Mouse (Mus musculus) 3T3-L1 (cell line): Measurements from ENCODE around the gene Cdh1.
A peak's percentile ranks its signal among the peaks of the same experiment; 100 is the strongest.
"Not testable (repeated sequence)": the region's sequence is repeated elsewhere in the genome, so short reads cannot be mapped to it uniquely, and the experiment has no call there.

Experiments used
- DNase-seq: peaks from one replicate; pipeline ENCODE4 v3.0.0-alpha.2; 2015; ENCODE audit warnings: low read depth, low spot score

The Cdh1 gene

GRCm38 (mm10) chr8:106592458-106592857 is 10.7 kb upstream of the Cdh1 start:
- no peak for DNase-seq

- not testable (repeated sequence) for DNase-seq
These were observed 7.5 kb upstream of the Cdh1 start for GRCm38 (mm10) chr8:106595623-106596022.

- no peak for DNase-seq
These were observed 6.1 kb upstream of the Cdh1 start for GRCm38 (mm10) chr8:106597067-106597466.

DNA sequence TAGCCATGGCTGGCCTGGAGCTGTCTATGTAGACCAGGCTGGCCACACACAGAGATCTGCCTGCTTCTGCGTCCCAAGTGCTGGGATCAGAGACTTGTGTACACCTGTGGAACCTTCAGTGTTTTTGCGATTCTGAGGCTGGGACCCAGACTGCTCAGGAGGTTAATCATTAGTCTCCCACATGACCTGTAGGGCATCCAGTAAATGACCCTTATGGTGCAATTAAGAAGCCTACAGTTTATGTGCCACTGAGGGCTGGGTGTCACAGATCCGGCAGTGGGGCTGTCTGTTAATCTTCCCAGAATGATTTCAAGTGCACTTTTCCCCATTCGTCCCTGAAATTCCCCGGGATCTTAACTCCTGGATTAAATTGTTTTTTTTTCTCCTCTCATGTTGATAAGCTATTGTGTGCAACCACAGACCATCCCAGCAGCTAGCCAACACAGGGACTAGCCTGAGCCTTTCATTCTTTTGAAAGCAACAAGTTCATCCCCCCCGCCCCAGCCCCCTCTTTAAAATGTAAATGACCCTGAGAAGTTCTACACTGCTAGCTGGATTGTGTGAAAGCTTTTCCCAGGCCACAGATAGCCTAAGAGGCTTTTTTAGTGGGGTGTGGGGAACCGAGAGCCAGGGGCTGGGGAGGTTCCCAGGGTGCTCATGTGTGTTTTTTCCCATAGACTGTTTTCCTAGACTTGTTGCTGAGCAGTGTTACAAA is 3.7 kb upstream of the Cdh1 start:
- no peak for DNase-seq

DNA sequence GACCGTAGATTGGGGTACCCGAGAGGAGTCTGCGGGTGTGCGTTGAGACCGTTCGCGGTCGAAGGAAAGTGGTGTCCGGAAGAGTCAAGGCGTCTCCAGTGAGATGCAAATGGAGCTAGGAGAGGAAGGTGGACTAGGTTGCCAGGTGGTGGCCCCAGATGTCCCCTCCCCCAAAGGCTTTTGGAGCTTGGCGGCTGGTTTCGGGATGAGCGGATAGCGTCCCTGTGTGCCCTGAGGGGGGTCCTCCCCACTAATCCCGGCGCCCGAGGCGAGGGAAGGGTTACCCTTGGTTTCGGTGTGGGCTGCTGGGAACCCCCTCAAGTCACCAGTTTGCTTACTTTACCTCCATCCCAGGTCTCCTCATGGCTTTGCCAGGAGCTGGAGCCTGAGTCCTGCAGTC is 782 bp downstream of the Cdh1 start:
- DNase-seq, result no peak

DNA sequence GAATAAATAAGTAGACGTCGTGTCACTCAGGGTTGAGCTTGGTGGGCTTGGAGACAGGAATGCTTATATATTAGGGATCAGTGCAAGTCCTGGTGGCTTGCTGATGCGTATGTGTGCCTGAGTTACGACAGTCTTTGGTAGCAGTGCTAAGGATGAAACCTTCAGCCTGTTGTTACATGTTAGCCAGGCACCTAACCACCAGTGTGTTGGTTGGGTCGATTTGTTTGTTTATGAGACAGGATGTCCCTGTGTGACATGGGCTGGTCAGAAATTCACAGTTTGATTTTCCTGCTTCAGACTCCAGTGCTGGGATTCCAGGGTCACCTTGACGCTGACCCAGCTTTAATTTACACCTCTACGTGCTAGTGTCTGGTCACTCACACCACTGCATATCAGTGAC is 2.5 kb downstream of the Cdh1 start:
- DNase-seq, result no peak

GRCm38 (mm10) chr8:106606121-106606520 is 3.0 kb downstream of the Cdh1 start:
- no peak for DNase-seq

- DNase-seq, result no peak
These were observed 3.5 kb downstream of the Cdh1 start for GRCm38 (mm10) chr8:106606601-106607145.

DNA sequence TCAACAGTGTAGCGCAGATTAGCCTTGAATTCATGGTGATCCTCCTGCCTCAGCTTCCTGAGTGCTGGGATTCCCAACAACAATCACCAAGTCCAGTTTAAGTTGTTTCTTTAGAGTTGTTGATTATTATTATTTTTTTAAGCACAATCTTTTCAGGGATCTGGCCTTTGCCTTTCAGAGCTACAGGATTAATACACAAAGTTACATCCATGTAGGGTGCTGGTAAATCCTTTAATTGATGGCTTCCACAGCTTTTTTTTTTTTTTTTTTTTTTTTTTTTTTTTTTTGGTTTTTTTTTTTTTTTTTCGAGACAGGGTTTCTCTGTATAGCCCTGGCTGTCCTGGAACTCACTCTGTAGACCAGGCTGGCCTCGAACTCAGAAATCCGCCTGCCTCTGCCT is 4.6 kb downstream of the Cdh1 start:
- not testable (repeated sequence) for DNase-seq

- DNase-seq, result no peak
These were observed 5.3 kb downstream of the Cdh1 start for GRCm38 (mm10) chr8:106608425-106608824.

GRCm38 (mm10) chr8:106609076-106609903 is 6.1 kb downstream of the Cdh1 start:
- no peak for DNase-seq

- no peak for DNase-seq
These were observed 7.9 kb downstream of the Cdh1 start for GRCm38 (mm10) chr8:106610958-106611640.

GRCm38 (mm10) chr8:106612047-106612446 is 8.9 kb downstream of the Cdh1 start:
- DNase-seq, result peak; percentile 66

DNA sequence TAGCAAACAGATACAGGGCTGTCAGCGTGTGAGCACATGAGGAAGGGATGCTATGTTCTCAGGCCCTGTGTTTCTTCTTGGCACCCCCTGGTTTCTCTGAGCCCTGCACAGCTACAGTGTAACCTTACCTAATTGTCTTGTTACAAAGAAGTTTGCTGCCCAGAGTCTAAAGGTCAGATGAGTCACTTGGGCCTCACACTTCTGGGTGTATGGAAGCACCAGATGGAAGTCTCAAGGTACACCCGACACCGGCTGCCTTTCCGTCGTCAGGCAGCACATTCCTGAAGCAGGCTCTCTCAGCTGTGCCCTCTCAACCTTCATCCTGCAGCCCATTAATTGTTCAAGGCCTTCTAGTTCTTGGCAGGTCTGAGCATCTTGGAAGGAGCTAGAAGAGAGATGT is 11.6 kb downstream of the Cdh1 start:
- DNase-seq, result peak; percentile 80

- DNase-seq, result no peak
These were observed 12.6 kb downstream of the Cdh1 start for GRCm38 (mm10) chr8:106615661-106616299.

GRCm38 (mm10) chr8:106616679-106617078 is 13.5 kb downstream of the Cdh1 start:
- no peak for DNase-seq

- DNase-seq, result no peak
These were observed 14.0 kb downstream of the Cdh1 start for GRCm38 (mm10) chr8:106617196-106617595.

- DNase-seq, result no peak
These were observed 14.7 kb downstream of the Cdh1 start for GRCm38 (mm10) chr8:106617865-106618264.

- no peak for DNase-seq
These were observed 15.2 kb downstream of the Cdh1 start for GRCm38 (mm10) chr8:106618324-106618723.

DNA sequence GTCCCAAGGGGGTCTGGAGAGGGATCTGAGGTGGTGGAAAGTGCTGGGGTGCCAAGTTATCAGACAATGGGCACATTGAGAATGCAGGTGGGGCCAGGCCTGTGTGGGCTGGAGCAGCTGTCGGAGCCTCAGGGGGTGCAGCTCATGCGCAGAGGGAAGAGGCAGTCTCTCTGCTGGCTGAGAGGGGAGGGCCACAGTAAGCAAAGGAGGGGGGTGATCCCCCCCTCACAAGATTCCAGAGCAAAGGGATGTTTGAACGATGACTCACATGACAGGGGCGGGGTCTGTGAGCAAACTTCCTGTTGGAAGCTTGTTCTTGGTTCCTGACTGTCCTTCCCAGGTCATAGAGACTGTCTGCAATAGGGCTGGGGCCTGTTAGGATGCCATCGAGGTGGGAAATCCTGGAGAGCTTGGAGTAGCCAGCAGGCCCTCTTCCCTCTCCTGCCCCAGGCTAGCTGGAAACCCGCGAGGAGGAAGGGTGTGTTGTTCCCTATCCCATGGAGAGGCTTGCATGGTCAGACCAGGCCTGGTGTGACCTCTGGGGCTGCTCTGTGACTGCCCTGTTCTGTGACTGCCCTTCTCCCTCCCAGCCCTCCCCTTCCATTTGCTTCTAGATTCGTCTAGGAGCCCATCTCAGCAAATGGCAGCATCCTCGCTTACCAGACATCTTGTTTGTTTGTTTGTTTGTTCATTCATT is 16.5 kb downstream of the Cdh1 start:
- DNase-seq, result peak; percentile 96

GRCm38 (mm10) chr8:106620488-106620887 is 17.3 kb downstream of the Cdh1 start:
- no peak for DNase-seq
